Mouse (Mus musculus) embryo, embryonic 11.5 days (tissue): ENCODE results near the gene E130114P18Rik.

Experiments
- DNase-seq: peaks from one replicate; pipeline ENCODE4 v3.0.0-alpha.2; 2012; ENCODE audit warnings: low read depth, low spot score

E130114P18Rik gene

DNA sequence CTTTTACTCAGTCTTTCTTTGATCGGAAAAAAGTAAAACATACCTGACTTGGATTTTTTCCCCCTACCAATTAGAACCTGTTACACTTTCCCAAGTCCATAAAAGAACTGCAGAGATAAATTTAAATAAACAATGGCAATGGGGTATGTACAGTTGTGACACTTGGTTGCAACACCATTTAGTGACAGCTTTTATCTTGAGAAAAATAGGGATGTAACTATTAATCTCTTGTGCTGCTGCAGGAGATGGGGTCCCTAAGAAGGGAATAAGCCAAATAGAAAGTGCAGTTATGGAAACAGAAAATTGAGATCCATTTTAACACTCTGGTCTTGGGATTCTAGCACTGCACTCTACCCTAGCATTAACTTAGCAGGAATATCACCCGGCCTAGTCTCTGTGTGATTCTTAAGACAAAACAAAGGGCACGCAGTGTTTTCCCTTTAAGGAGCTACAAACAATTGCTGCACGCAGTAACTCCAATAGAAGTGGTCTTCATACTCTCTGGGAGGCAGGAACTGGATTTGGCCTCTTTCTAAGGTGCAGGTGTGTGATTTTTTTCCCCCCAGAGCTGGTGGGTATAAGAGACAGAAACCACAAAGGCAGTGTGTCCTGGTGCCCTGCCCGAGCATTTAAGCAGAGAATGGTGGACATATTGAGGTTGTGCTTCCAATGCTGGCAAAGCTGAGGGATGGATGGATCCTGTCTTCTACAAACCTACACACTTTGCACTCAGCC lies 25.4 kb downstream of the E130114P18Rik start:
- DNase-seq: no peak

DNA sequence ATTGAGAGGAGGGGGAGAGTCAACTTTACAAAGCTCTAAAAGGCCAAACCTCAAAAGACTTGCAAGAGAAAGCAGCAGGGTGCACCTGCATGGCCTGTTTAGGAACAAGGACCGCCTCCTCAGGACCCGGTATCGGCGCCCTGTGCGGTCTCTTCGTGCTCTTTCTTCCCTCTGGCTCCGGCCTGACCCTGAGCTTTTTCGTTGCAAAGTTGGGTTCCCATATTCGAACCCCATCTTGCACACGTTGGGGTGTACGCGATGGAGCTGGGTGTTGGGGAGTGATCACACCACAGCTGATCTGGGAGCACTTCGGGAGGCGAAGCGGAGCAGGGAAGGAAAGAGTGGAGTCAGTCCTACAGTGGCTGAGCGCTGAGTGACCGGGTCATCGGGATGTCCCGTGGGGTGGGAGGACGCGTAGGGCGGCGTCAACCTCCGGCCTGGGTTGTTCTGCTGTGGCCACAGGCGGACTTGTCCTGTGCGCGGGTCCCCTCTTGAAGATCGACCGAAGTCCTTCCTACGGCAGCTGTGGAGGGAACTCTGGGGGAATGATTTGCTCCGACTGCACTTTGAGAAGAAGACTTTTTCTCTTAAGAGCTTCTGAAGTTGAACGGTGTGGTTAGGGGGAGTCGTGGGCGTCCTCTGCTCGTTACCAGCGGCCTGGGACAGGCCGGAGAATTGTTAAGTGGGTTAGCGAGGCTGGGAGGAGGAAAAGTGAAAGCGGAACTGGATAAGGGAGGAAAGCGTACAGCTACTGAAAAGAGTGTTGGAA lies 26.2 kb downstream of the E130114P18Rik start:
- DNase-seq: no peak

DNA sequence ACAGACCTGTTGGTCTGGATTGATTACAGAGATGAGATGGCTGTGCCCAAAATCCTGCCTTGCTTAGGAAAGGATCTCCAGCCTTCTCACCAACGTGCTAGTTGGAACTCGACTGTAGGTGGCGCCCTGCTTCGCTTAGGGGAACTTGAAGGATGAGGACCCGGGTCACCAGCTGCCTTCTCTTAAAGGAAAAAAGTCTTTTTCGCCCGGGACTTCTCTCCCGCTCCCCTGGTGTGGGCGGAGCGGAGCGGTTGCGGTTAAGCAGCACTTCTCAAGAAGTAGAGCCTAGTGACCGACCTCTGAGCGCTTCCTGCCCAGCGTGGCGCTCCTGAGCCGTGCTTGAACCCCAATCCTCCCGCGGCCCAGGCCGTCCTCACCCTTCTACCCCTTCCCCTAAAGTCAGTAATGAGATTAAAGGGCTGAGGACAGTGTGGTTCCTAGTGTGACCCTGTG lies 26.8 kb downstream of the E130114P18Rik start:
- peak; percentile 86 for DNase-seq

DNA sequence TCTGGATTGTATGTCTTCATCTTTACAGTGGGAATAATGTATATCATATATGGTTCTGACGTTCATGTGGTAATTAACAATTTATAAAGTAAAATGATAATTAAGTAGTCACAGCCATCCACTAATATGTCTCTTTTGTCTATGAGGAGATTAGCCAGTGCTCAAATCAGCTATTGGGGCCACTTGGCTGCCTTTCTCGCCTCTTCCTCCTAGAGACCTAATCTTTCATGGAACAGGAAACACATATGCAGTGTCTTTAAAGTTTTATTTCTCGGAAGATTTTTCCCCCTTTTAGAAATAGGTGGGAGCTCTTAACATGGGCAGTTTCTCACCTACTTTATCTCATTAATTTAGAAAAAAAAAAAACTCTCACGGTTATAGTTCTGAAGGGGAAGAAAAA lies 27.5 kb downstream of the E130114P18Rik start:
- no peak for DNase-seq

DNA sequence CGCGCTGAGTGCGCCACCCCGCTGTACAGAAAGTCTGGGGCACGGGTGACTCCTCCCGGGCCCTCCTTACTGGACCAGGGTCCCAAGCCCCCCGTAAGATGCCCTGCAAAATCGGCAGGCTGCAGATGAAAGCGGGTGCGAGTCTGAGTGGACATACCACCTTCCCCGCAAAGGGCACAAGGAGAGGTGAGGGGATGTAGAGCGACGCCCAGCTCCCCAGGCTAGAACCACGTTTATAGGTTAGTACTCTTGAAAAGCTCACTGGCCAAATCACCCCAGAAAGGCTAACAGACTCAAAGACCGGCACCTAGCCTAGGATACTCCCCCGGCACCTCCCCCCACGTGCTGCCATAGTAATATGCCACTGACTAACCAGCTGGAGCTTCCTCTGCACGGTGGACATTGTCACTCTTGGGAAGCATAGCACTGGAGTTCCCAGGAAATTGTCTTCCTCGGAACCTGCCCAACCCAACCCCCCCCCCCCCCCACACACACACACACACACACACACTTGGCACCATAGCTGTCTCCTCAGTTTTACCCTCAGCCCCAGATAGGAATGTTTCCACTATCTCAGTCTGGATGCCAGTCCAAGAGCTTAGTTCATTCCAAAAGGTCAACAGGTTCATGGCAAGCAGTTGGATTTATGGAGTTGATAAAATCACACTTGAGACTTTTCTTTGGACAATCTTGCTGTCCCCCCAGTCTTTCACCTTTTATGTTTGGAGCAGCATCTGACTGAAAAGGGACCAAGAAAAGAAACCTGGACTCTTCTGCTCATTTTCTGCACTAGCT lies 31.6 kb downstream of the E130114P18Rik start:
- no peak for DNase-seq

DNA sequence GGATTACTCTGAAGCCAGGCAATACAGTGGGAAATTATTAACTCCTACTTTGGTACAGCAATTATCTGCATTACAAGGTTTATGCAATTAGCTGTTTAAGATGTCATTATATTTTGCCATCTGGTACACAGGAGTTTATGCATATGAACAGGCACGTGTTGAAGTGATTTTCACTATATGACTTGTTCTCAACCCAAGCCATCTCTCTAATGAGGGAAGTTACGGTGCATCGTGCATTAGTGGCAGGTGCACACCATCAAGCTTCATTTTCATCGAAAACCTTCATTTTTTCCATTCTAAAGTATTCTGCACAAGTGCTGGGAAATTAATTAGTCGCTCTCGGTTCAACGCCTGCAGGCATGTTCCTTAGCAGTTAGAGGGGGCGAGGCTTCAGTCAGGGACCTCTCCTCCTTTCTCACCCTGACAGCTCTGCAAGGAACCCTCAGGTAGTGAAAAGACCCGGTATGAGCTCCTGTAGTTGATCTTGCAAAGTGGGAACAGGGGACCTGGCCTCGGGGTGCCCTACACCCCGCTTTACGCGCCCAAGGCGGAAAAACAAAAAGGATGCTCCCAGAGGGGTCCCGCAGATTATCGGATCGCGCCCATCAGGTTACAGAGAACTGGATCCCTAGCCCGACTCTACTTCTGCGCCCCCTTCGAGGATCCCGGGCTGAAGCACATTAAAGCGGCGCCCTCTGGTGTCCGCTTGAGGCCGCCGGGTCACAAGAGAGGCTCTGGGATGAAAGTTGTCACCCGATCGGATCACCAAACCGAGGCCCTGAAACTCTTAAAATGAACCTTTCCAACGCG lies 32.4 kb downstream of the E130114P18Rik start:
- peak; percentile 71 for DNase-seq

DNA sequence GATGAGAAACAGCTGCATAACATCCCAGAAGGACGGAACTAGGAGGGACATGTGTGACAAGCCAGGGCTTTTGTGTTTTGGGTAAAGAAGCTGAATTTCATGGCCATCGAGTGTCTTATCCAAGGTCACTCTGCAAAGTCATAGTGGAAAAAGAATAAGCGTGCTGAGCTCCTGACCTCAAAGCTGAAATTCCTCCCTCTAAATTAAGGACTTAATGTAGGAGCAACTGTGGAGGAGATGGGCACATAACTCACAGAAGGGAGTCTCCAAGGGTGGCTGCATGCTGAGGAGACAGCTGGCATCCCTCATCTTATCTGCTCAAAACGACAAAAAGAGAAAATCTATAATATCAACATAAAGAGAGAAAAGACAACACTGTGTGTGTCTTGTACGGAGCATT lies 33.9 kb downstream of the E130114P18Rik start:
- no peak for DNase-seq

DNA sequence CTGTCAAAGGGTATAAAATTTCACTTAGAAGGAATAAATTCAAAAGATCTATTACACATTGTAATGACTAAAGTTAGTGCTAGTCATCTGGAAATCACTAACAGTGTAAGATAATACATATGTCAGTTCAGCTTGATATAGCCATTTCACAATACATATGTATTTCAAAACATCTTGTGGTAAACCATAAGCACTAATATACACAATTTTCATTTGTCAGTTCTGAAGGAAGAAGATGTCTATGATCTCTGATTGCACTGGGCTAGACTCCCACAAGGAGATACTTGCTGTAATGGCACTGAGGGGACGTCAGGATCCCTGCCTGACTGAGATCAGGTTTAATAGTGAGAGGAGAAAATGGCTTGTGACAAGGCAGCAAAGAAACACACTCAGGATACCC lies 44.5 kb downstream of the E130114P18Rik start:
- DNase-seq: no peak

DNA sequence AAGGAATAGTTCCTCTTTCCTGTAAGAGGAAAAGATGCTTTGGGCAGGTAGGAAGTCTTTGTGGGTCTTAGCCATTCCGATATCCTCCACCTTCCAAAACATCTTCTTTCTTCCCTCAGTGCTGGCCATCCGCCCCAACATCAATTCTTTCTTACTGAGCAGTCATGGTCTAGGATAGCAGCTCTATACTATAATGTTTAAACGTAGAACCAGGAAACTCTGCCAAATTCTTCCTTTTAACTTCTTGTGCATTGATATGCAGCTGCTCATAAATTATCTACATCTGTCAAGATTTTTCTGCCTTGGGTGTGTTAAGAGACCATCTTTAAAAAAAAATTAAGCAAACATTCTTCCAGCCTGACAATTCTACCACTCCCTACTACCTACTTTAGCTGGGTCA lies 47.5 kb downstream of the E130114P18Rik start:
- no peak for DNase-seq

DNA sequence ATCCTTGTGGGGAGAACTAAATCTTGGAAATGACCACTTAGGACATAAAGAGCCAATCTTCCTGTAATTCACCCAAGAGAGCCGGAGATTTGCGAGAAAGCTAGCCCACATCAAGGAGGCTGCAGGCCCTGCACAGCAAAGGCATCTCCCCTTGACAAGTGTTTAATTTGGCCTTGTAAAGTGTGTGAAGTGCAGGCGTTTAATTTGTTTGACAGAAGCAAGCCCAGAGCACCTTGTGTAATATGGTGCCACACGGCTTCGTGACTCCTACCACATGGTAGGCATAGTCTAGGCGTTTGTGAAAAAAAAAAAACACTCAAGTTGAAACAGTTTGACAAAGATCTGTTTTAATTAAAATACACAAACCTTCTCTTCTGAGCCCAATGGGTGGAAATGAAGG lies 47.9 kb downstream of the E130114P18Rik start:
- DNase-seq: no peak

DNA sequence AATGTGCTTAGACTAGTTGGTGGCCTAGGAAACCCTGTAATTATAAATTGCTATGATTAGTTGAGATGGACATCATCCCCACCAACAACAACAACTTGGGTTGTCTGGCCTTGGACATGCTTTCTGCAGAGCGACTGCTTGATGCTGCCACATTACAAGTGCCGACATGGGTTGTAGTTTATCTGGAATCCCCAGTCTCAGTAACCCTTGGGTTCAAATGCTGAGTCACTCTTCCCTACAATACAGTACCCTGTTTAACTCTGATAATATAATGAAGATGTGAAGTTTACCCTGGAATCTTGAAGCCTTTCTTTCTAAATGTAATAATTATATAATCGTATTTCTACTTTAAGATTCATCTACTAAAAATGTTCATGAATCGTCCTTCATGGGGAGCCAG lies 49.4 kb downstream of the E130114P18Rik start:
- DNase-seq: no peak

DNA sequence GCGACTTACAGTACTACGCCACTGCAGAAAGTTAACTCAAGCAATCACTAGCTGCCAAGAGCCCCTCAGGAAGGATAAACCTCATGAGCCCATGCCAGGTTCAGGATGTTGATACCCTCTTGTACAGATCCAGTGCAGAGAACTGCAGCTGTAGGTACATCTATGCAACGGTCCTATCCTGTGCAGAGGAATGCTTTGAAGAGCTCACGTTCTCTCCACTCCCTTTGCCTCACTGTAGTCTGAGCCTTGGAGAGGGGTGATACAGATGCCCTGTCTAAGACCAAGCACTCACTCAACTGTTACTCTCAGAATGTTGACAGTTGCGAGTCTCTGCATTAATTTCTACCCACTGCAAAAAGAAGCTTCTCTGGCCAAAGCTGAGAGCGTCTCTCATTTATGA lies 54.5 kb downstream of the E130114P18Rik start:
- DNase-seq: no peak

DNA sequence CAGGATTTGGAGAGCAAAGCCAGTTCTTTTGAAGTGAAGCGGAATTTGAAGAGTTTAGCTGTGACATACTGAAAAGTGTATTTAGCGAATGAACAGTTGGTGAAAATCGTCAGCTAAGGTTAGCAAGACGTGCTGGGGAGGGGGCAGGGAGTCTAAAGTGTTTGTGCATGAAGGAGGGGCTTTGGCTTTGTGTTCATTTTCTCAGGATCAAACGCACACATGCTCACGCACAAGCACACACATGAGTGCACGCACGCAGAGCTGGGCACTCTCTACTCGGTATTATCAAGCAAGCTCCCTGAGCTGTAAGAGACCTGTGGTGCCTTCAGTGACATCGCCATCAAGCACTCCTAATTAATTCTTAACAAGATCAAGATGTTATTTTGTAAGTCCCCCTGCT lies 55.2 kb downstream of the E130114P18Rik start:
- DNase-seq: no peak

DNA sequence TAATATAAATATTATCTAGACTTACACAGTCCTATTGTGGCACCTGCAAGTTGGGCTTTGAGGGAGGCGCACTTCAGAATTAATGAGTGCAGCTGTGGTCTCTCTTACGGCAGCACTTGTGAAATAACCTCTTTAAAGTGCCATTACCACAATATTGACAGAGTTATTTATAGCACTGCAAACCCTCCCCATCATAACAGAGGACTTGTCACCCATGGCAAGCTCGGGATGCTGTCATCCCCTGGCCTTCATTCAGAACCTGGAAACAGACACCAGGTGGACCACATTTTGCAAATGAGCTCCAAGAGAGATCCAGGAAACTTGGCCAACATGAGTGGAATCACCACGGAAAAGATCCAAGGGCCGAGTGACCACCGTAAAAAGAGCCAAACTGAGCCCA lies 63.3 kb downstream of the E130114P18Rik start:
- no peak for DNase-seq

DNA sequence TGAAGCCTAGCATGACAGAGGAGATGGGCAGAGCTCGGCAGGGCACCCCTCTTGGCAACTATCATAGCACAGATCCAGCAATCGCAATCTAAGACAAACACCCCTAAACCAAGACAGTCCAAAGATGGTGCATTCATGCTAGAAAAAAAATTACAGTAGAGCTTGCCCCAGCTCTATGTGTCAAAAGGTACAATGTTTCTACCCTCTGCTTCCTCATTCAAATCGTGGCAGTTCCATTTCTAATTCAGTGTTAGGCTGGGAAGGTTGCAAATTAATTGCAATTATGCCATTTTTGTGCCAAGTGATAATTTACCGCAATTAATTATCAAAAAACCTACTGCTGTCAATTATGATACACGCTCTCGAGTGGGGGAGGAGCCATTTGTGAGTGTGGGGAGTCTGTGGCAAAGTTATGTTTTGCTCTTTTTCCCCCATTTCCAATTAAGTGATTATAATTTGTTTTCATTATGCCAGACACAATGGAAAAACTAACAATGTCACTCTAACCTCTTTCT lies 63.7 kb downstream of the E130114P18Rik start:
- DNase-seq: no peak

DNA sequence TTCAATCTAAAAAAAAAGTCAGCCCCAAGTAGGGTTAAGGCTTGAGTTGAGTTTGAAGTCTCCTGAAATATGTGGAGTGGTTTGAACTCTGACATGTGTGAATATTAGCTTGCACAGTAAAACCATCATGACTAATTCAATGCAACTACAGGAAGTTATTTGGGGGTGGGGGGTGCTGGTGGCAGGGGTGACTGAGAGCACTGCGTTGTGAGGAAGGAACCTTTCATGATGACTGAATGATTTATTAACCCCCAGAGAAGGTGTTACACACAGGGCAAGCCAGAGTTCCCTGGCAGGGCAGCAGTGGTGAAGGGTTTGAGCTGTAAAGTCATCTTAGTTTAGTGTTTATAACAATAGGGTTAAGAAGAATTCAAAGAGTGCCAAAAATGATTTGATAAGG lies 65.3 kb downstream of the E130114P18Rik start:
- peak; percentile 27 for DNase-seq

DNA sequence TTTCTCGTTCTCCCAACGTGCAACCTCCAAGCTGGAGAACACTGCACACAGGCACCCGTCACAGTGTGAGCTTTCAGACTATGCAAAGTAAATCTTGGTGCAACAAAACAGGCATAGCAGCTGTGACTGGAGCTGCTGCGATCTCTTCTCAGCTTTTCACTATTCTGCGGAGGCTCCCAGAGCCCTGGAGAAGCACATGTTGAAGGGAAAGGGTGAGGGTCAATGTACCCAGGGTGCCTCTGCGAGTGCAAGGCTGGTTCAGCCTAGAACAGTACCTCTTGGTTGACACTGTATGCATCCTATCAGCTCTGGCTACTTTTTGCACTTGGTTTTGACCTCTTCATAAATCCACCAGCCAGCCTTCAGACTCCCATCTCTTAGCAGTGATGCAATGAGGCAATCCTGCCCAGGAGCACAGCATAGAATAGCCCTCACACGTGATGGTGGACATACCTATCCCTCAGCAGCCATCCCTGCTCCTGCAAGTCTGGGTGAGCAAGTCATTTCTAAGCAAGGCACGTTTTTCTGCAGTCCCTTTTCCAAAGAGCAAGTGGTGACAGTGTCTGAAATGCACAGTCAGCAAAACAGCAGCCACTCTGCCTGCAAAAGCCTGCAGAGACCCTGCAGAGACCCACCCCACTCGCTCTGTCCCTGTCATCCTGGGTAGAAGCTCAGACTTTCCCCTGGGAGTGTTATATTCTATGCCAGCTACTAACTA lies 67.7 kb downstream of the E130114P18Rik start:
- no peak for DNase-seq

DNA sequence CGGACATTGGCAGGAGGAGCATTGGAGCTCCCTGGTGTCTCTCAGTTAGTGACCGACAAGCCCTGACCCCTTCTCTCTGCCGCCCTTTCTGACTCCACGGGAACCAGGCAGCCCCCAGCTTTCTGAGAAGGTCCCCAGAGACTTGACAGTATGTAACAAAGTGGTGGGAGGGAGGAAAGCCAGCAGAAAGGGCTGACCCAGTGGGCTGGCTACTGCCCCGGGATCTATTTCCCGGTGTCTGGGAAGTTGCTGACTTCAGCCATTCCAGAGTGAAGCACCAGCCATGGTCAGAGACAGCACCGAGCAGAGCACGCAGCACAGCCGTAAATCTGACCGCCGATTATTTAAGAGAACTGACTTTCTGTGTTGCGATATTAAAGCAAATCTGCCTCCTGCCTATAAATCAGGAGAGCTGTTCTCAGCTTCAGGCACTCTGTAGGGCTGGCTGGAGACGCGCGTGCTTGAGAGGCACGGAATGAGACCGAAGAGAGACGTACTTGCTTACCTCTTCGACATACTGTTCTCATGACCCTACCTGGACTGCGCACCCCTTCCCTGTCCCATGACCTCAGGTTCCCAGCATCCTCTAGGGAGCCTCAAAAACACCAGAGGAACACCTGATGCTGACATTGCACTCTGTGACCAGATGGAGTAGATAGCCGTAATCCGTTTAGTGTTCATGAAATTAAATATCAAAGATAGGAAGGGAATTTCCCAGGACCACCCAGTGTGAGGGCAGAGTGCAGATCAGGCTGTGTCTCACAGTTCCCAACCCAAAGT lies 70.3 kb downstream of the E130114P18Rik start:
- peak; percentile 24 for DNase-seq

DNA sequence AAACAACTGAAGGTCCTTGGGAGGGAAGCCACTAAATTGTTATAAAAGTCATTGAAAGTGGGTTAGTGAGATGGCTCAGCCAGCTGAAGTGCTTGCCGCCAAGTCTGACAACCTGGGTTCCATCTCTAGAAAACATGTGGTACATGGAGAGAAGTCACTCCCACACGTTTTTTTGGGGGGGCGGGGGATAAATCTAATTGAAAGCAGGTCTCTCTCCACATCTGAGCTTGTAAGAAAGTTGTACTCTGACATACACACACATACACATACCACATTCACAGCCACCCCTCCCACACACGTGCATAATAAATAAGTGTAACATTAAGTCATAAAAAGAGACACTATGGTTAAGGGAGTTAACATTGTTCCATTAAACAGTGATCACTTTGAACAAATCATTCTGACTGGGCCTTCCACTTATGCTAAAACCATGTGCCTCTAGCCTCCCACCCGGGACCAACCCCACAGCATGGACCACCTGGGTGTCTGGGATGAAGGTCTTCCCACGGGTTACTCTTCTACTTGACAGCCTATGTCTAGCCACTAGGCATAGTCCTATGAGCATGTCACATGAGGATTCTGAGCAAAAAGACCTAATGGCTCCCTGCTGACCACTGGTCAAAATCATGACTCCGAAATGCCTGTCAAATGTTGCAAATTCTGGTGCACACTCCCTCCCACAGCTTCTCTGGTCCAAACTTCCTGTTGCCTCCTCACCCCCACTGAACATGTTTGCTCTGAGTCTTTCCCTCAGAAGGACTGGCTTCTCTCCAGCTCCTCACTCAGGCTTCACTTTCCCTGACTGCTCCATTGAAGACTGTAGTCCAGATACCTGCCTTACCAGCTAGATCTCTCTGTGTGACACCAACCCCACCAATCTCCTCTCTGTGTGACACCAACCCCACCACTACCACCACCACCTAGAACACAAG lies 80.9 kb downstream of the E130114P18Rik start:
- DNase-seq: no peak
